Mouse (Mus musculus) hematopoietic stem cell, adult 5-6 weeks (primary cell): ENCODE data around the gene 2200002D01Rik. TPM values are rescaled to one million over a fixed set of nuclear protein-coding genes. Genes with fewer than 3 reads are reported as not detected.
"Not testable (repeated sequence)": the region's sequence is repeated elsewhere in the genome, so short reads cannot be mapped to it uniquely, and the experiment has no call there.

Experiments
- ATAC-seq, 2 experiments: fragments of 125-278 bp in 1 of 2; replicated peaks in 1 of 2; 2 replicates each; pipeline ENCODE4 v1.8.0; 2016 to 2017; ENCODE audit warnings: inconsistent platforms in 2 of 2, mild to moderate bottlenecking in 2 of 2, moderate number of reproducible peaks in 2 of 2, low read depth in 1 of 2, moderate TSS enrichment in 1 of 2; ENCODE audit not compliant: low FRiP score in 2 of 2, poor library complexity in 2 of 2, severe bottlenecking in 2 of 2, insufficient read depth in 1 of 2, low TSS enrichment in 1 of 2
- total RNA-seq: library from RNA; stranded (forward); fragments of 172-1452, 232-1000 nt; gene quantifications from 2 replicates; pipeline ENCODE4 v1.2.3, GENCODE M21; 2017

The 2200002D01Rik gene
- total RNA-seq, 1 experiment from 2014 or later, result 0.55 TPM

DNA sequence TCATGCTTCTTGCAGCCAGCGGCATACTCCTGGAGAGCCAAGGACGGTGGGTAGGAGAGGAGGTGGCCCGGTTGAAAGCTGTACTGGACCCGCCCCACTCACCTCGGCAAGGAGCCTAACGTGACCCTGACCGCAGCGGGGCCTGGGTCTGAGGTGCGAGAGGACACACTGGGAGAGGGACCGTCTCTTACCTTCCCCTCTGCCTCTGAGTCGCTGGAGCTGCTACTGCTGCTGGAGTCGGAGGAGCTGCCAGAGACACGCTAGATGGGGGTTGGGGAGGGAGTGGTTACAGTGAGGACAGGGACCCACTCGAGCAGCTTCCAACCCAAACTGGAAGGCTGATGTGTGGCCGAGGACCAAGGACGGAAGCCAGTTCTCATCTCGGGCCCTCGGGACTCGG, 560 bp downstream of the 2200002D01Rik start:
- 0 out of 4 replicates have a peak, but pooled peaks of 1 of the 2 experiments have one; percentile 13 for ATAC-seq

DNA sequence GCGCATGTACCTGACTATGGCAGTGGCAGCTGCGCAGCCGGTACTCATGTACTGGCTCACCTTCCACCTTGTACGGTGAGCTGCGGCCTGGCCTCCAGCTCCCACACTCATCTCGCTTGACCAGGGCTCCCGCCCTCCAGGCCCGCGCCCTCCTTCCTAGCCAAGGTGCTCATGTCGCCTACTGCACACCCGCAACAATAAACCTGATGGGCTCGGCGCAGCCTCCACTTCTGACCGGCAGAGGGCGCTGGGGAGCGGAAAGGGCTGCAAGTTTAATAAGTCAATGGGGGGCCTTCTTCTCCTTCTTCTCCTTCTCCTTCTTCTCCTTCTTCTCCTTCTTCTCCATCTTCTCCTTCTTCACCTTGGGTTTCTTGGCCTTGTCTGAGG, 959 bp downstream of the 2200002D01Rik start:
- ATAC-seq, result peak; percentile 43 to 46; a peak in 1 of 4 replicates

DNA sequence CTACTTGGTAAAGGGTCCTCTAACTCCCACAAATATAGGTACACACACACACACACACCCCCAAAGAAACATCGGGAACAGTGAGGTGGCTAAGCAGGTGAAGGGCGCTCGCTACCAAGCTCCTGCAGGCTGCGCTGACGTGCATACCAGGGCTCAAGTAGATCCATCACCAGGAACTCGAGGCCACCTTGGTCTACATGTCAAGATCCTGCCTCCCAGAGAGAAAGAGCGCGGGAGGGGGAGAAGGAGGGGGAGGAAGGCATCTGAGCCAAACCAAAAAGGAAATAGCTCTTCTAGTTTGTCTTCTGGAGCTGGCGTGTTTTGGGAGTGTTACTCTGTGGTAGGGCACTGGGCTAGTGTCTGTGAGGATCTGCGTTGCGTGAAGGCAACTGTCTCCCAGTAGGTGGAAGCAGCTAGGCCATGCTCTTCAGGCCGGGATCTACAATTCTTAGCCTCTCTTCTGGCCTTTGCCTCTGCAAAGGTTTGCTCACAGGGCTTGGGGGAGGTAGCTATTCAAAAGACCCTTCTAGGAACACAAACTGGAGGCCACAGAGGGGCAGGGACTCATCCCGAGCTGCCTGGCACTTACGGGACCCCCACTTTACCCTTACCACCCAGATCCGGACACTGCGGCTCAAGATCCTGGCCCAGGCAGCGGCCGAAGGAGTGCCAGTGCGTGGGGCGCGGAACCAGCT, 1.5 kb downstream of the 2200002D01Rik start:
- no peak for ATAC-seq

DNA sequence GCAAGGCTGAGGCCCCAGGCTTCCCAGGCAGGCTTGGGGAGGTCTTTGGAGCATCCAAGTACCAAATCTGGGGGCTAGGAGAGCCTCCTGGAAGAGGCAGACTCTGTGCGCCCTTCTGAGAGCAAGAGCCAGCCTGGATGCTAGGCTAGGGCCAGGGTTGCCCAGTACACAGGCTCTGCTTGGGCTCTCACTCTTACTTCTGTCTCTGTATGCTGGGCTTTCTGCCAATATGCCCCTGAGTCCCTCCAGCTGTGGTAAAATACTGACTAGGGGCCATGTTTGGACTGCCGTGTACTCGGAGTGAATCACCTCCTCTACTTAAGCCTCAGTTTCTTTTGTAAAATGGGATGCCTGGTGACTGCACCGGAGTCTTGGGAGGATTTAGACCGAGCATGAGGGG, 2.3 kb downstream of the 2200002D01Rik start:
- no peak for ATAC-seq

DNA sequence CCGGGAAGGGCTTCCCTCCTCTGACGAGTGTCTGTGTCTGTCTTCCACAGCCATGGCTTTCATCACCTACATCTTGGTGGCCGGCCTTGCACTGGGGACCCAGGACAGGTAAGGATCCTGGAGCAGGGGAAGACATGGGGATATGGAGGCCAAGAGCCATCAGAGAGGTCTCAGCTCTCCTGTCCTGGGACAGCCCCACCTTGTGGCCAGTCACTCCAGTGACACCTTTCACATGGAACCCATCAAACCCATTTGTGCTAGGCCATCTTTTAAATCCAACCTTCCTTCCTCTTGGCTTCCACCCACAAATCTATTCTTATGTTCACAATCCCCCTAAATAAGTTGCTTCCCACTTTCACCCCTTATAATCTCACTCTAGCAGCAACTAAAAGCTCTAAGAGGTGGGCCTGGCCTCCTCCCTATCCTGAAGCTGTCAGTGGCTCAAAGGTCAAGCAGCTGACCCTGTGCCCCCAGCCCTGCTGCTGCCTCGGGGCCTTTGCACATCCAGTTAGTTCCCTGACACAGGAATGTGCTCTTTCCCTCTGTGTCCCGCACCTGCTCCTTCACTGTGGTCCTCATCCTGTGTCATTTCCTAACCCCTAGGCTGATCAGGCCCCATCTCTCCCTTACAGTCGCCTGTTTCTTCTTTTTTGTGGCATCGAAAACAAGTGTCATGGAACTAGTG, 3.4 kb downstream of the 2200002D01Rik start:
- ATAC-seq, result peak in 1 of 2 experiments; percentile 40; a peak in 1 of 4 replicates

DNA sequence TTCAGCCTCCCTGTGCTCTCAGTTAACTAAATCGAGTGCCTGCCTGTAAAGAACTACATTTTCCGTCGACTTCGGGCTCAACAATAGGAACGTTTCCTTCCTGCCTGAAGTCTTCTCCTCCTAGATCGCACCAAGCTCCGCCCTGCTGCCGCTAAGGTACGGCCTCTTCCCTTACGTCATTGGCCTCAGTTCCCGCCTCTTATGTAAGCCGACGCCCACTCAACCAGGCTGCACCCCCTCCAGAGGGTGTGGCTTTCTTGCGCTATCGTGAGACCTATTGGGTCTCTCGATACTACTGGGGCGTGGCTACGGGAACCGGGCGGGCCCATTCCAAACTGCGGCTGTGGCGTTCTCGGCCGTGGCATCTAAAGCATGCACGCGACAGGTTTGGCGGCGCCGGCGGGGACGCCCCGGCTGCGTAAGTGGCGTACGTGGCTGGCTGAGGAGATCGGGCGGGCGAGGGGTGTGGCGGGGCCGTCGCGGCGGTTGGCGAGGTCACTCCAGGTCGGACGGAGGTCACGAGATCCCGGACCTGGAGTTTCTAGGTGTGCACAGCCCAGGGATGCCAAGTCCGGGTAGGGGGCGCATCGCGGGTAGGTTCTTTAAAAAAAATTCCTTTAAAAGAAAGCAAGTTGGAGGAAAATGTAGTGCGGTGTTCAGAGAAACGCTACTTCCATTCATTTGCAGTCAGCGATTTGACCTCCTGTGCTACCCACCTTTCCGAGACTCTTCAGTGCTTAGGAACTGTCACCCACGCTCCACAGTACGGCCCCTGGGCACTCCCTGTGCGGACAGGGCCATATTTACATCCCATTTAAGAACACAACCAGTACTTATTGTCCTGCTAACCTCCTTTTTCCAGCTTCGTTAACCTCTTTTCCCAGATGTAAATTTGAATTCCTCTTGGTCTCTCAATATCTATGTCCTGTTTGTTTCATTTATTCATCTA, 10.0 kb downstream of the 2200002D01Rik start, which contains the start of gene Yif1b:
Gene Yif1b, plus strand, starts transcription at position 311 of the 949 bp plus-strand sequence.
- ATAC-seq, result peak; percentile 91 to 96

DNA sequence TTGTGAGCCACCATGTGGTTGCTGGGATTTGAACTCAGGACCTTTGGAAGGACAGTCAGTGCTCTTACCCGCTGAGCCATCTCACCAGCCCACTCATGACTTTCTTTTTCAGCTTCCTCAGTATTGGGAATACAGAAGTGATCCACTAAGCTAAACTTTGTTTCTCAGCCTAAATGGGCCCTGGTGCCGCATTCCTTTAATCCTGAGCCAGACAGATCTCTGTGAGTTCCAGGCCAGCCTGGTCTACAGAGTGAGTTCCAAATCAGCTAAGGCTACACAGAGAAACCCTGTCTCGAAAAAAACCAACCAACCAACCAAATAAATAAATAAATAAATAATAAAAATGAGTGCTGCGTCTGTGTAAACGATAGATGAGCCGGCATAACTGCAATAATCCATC, 10.7 kb downstream of the 2200002D01Rik start:
- not testable (repeated sequence) for ATAC-seq

DNA sequence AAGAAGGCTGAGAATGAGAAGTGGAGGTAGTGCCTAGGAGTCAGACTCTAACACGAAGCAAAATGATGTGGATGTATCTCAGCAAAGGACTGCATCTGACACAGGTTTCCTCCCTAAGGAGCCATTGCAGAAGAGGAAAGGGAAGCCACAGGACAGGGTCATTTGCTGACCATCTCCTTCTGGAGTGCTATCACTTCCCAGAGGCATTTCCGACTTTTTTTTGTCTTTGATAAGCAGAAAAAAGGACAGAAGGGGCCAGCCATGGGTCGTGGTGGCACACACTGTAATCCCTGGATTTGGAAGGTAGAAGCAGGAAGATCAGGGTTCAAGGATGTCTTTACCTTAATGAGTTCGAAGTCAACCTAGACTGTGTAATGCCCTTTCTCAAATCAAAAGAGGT, 11.7 kb downstream of the 2200002D01Rik start:
- no peak for ATAC-seq

DNA sequence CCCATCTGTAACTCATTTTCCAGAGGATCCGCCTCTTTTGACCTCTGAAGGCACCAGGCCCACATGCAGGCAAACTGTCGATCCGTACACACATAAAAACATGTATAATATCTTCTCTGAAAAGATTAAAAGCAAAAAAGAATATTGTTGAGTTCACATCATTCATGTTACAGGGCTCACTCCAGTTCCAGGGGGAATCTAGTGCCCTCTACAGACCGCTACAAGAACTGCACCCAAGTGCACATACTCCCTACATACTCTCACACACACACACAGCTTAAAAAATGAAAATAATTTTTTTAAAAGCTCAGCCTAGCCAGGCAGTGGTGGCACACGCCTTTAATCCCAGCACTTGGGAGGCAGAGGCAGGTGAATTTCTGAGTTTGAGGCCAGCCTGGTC, 13.6 kb downstream of the 2200002D01Rik start:
- no peak for ATAC-seq

DNA sequence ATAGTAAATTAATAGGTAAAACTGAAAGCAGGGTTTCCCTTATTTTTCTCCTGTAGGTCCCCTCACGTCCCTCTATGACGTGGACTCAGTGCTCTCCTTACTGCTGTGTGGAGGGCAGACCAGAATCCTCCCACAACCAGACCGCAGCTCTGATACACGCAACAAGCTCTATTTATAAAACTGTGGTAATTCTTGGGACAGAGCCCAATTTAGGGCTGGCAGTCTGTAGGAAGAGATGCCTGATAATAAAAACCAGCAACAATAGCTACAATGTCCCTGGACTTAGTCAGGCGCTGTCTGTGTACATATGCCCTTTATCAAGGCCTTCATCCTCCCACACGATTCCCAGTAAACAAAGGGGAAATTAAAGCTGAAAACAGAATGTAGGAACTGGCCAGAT, 14.5 kb downstream of the 2200002D01Rik start:
- ATAC-seq, result peak; percentile 30 to 58

DNA sequence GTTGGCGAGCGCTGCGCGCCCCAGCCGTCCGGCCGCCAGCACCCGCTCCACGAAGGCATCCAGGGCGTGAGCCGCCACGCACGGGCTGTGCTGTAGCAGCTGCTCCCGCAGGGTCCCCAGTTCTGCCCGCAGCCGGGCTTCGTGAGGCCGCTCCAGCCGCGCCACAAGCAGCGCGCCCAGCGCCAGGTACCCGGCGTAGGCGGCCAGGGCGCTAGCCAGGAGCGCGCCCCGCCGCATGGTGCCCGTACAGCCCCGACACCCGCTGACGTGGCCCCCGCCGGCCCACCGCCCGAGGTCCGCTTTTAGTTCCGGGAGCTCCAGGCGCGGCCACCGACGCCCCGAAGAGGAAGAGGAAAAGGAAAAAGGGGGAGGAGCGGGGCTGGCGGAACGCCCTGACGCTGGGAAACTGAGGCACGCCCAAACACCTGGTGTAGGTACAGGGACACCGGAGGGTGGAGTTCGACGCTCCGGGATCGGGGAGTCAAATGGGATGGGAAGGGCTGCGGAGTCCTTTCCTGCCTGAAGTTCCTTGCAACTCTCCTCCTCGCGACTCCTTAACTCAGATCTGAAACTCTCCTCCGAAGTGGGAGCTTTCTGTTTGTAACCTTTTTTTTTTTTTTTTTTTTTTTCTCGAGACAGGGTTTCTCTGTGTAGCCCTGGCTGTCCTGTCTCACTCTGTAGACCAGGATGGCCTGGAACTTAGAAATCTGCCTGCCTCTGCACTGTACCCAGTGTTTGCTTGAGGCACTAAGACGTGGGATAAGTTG, 15.8 kb downstream of the 2200002D01Rik start, which contains the start of gene Kcnk6:
Gene Kcnk6, minus strand, starts transcription at position 269 of the 767 bp plus-strand sequence.
- peak; percentile 38 to 59; a peak in 3 of 4 replicates for ATAC-seq

DNA sequence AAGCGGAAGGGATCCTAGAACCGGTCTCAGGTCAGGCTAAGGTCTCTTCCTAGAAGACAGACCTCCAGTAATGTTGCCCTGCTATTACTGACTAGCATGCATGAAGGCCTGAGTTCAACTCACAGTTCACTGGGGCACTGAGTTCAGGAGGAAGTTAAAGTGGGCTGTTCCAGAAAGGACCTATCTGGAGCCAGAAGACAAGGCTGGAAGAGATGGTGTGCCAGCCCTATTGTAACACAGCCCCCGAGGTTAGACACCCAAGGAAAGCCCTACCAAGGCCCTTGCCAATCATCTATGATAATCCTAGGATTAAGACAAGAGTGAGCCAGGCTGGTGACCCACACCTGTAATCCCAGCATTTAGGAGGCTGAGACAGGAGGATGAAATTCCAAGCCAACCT, 16.7 kb downstream of the 2200002D01Rik start:
- ATAC-seq, result no peak

DNA sequence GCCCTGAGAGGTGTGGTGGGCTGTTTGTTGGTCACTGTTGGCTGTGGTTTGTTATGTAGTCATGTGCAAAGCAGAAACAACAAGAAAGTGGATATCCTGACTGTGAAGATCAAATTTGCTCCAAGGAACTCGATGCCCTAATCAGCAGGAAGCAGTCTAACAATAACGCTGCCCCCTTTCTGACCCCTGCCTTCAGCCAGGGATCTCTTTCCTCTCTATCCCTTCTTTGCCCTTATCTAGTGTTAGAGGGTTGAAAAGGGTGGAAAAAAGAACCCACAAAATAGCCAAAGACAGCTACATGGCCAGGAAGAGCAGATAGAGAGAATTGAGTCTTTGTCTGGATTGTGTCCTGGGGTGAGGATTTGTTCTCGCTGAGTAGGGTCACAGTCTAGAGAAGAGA, 17.7 kb downstream of the 2200002D01Rik start:
- ATAC-seq, result no peak

DNA sequence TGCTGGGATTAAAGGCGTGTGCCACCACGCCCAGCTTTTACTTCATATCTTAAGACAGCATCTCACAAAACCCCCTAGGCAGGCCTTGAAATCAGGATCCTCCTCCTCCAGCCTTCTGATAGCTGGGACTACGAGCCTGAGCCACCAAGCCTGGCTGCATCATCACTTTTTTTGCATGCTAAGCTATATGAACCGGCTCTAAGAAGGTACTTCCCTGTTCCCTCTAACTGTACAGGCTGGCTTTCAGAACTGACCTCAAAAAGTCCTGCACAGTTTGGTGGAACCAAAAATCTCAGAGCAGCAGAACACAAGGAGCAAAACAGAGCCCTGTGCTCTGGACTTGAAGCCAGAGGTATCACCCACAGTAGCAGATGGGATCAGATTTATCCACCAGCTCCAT, 20.1 kb downstream of the 2200002D01Rik start:
- no peak for ATAC-seq

DNA sequence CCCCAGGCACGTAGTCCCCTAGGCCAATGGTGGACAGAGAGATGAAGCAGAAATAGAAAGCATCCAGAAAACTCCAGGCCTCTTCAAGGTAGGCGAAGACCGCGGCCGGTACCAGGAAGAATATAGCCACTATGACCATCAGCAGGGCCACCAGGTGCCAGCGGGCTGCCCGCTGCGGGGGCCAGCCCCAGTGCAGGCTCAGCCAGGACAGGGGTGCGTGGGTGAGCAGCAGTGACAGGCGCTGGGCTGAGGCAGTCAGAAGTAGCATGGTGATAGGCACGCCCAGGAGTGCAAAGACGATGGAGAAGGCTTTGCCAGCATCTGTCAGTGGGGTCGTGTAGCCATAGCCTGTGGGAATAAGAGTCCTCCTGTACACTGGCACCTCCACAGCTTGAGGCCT, 22.7 kb downstream of the 2200002D01Rik start:
- ATAC-seq, result no peak

DNA sequence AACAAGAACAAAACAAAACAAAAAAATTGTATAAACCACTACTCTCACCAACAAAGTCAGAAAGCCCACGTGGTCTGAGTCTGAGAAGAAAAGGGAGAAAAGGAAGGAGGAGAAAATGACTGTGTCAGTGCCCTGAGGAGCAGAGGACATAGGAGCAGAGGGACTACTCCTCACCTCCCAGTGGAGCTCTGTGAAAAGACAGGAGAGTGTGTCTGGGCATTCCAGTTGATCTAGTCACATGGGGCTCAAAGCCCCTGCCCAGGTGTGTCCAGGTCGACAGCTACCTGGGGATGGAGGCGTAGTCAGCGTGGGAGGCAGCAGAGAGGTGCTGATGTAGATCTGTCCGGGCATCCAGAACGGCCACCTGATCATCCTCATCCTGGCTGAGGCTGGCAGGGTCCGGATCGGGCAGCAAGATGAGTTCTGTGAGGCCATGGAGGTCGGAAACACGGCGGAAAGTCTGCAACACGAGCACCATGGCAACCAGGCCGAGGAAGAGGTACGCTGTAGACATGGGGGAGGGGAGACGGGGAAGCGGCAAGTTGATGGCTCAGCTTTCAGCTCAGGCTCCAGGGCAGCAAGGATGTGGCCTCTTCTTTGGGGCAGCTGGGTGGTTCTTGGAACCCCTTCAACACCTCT, 23.4 kb downstream of the 2200002D01Rik start:
- ATAC-seq, result peak; percentile 49 to 68; a peak in 2 of 4 replicates
